Mouse (Mus musculus) cerebellum, postnatal 4 days (tissue): ENCODE data around the gene Orai1.
A peak's percentile ranks its signal among the peaks of the same experiment; 100 is the strongest.

ENCODE experiments used
- DNase-seq, 2 experiments: peaks; one replicate each; pipeline ENCODE4 v3.0.0; 2022; ENCODE audit warnings: low spot score in 2 of 2, mixed read lengths in 1 of 2

The Orai1 gene

GRCm38 (mm10) chr5:123067395-123067995, 52.6 kb downstream of the Orai1 start:
- no peak for DNase-seq

DNA sequence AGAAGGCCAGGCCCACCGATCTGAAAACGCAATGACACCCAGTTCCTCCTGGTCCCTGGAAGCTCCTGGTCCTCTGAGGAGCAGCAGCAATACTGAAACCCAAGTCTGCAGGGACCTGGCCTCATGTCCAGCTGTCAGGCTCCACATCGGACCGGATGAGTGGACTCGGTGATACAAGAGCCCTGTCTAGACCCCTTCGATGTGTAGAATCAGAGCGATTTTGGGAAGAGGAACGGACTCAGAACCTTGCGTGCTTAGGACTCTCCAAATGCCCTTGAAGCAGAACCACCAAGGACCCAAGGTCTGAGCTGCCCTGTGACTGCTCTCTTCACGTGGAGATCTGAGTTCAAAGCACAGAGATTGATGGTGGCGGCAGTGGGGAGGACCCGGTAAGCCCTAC, 53.2 kb downstream of the Orai1 start, which contains the start of gene Tmem120b:
Gene Tmem120b, plus strand, starts transcription at position 301 of the 400 bp plus-strand sequence.
- DNase-seq: no peak

GRCm38 (mm10) chr5:123068714-123069113, 53.8 kb downstream of the Orai1 start:
- no peak for DNase-seq

GRCm38 (mm10) chr5:123075576-123076418, 60.9 kb downstream of the Orai1 start:
- peak; percentile 85 to 91 for DNase-seq

DNA sequence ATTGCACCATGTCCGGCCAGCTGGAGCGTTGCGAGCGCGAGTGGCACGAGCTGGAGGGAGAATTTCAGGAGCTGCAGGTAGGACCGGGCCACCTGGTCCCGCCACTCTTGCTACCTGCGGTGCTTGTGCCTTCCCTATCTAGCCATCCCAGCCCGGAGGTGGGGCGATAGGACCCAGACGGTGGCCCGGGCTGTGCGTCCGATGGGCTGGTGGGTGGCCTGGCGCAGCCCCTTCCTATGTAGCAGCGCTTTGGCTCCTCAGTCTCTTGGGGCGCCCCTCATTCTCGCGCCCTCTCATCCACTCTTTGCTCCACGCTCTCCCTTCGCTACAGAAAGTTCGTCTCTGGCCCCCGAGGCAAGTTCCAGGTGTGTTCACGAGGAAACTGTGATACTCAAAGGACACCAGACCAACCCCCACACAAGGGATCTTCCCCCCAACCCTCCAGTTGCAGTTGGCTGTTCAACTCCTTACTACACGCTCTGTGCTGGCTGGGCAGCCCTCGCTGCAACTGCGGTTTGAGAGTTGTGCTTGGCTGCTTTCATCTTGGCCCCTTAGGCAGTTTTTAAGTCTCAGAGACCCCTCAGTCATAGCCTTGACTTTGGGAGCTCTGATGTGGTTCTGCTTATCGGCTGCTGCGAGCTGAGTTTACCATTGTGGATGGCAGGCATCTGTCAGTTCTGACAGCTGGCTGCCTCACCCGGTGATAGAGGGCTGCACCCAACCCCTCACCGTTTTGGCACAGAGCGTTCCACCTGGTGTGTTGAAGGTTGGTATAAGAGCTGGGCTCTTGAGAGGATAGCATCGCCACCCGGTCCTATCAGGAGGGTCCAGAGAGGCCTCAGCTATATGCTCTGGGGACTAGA, 61.8 kb downstream of the Orai1 start:
- no peak for DNase-seq

GRCm38 (mm10) chr5:123079568-123079967, 64.7 kb downstream of the Orai1 start:
- no peak for DNase-seq

DNA sequence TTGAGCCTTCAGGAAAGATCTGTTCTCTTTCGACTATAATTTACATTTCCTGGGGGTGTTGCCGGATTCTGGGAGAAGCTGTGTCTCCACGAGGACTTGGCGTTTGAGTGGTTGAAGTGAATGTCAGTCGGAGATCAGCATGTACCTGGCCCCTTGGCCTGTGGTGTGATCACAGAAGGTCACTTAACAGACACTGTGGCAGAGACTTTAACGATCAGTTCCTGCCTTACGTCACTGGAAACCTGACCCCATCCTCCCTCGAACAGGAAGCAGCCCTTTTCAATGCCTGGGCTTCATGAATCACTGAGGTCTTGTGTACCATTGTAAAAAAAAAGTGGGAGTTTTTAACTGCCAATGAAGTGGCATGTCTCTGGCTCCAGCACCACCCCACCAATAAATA, 65.2 kb downstream of the Orai1 start:
- DNase-seq: no peak
